Mouse (Mus musculus): Measurements from ENCODE around the gene Spata6.

Spata6 gene

GRCm38 (mm10) chr4:111719776-111720661 is at the start of gene Spata6:
Gene Spata6, plus strand, starts transcription at chr4:111719984.
- DNase-seq = peak; percentile 5

GRCm38 (mm10) chr4:111670566-111671421 is 49.0 kb upstream of the Spata6 start:
- no peak for DNase-seq

GRCm38 (mm10) chr4:111671440-111671839 is 48.3 kb upstream of the Spata6 start:
- DNase-seq = no peak

- no peak for DNase-seq
These were observed 45.9 kb upstream of the Spata6 start for GRCm38 (mm10) chr4:111673904-111674303.

- DNase-seq = no peak
These were observed 37.9 kb upstream of the Spata6 start for GRCm38 (mm10) chr4:111681926-111682325.

- no peak for DNase-seq
These were observed 37.0 kb upstream of the Spata6 start for GRCm38 (mm10) chr4:111682793-111683192.

GRCm38 (mm10) chr4:111683843-111684242 is 35.9 kb upstream of the Spata6 start:
- no peak for DNase-seq

GRCm38 (mm10) chr4:111685951-111686350 is 33.8 kb upstream of the Spata6 start:
- DNase-seq = no peak

- DNase-seq = peak; percentile 14
These were observed 32.8 kb upstream of the Spata6 start for GRCm38 (mm10) chr4:111686951-111687350.

GRCm38 (mm10) chr4:111687613-111688012 is 32.2 kb upstream of the Spata6 start:
- DNase-seq = peak; percentile 36

- no peak for DNase-seq
These were observed 28.7 kb upstream of the Spata6 start for GRCm38 (mm10) chr4:111691057-111691543.

GRCm38 (mm10) chr4:111701381-111701780 is 18.4 kb upstream of the Spata6 start:
- DNase-seq = no peak

- no peak for DNase-seq
These were observed 15.7 kb upstream of the Spata6 start for GRCm38 (mm10) chr4:111704126-111704525.

- no peak for DNase-seq
These were observed 14.8 kb upstream of the Spata6 start for GRCm38 (mm10) chr4:111704975-111705374.

GRCm38 (mm10) chr4:111719296-111719695 is 488 bp upstream of the Spata6 start:
- no peak for DNase-seq

GRCm38 (mm10) chr4:111720662-111721003 is 849 bp downstream of the Spata6 start:
- DNase-seq = no peak

- no peak for DNase-seq
These were observed 1.5 kb downstream of the Spata6 start for GRCm38 (mm10) chr4:111721121-111721840.

- no peak for DNase-seq
These were observed 17.8 kb downstream of the Spata6 start for GRCm38 (mm10) chr4:111737551-111737950.

- no peak for DNase-seq
These were observed 60.7 kb downstream of the Spata6 start for GRCm38 (mm10) chr4:111780533-111780932.

GRCm38 (mm10) chr4:111799892-111800291 is 80.1 kb downstream of the Spata6 start:
- DNase-seq = no peak

GRCm38 (mm10) chr4:111803164-111803563 is 83.4 kb downstream of the Spata6 start:
- no peak for DNase-seq

- DNase-seq = no peak
These were observed 97.7 kb downstream of the Spata6 start for GRCm38 (mm10) chr4:111817478-111817877.

GRCm38 (mm10) chr4:111838882-111839281 is 119.1 kb downstream of the Spata6 start:
- DNase-seq = no peak
